Mouse (Mus musculus) layer of hippocampus, postnatal 14 days (tissue): ENCODE measurements around the gene Eloa. TPM values are rescaled to one million over a fixed set of nuclear protein-coding genes. Genes with fewer than 3 reads are reported as not detected.

Source experiments
- DNase-seq, 2 experiments: peaks; one replicate each; pipeline ENCODE4 v3.0.0; 2021 to 2022; ENCODE audit warnings: low spot score in 2 of 2, mixed read lengths in 1 of 2
- total RNA-seq, 2 experiments: library from RNA; stranded (reverse); gene quantifications; 2 replicates each; pipeline ENCODE4 v1.2.3; 2021

The Eloa gene
- total RNA-seq, 2 experiments from 2014 or later, result 31.7 TPM

GRCm38 (mm10) chr4:136030968-136031909 lies 9.7 kb upstream of the Eloa start:
- no peak for DNase-seq

- DNase-seq, result no peak
These were observed 7.1 kb upstream of the Eloa start for GRCm38 (mm10) chr4:136028689-136029088.

- DNase-seq, result no peak
These were observed 6.6 kb upstream of the Eloa start for GRCm38 (mm10) chr4:136028132-136028564.

- no peak for DNase-seq
These were observed 6.0 kb upstream of the Eloa start for GRCm38 (mm10) chr4:136027416-136028131.

- no peak for DNase-seq
These were observed 3.8 kb upstream of the Eloa start for GRCm38 (mm10) chr4:136025350-136025749.

GRCm38 (mm10) chr4:136022924-136023323 lies 1.4 kb upstream of the Eloa start:
- DNase-seq, result no peak

- DNase-seq, result peak; percentile 18 to 24
These were observed 617 bp downstream of the Eloa start for GRCm38 (mm10) chr4:136020743-136021548.

- DNase-seq, result no peak
These were observed 5.4 kb downstream of the Eloa start for GRCm38 (mm10) chr4:136016059-136016602.

GRCm38 (mm10) chr4:136010586-136010985 lies 11.0 kb downstream of the Eloa start:
- DNase-seq, result no peak

- no peak for DNase-seq
These were observed 12.6 kb downstream of the Eloa start for GRCm38 (mm10) chr4:136008782-136009447.

- no peak for DNase-seq
These were observed 14.7 kb downstream of the Eloa start for GRCm38 (mm10) chr4:136006821-136007220.

GRCm38 (mm10) chr4:136004921-136005320 lies 16.6 kb downstream of the Eloa start:
- no peak for DNase-seq

GRCm38 (mm10) chr4:136004107-136004675 lies 17.4 kb downstream of the Eloa start:
- no peak for DNase-seq

- DNase-seq, result no peak
These were observed 26.4 kb downstream of the Eloa start for GRCm38 (mm10) chr4:135995118-135995517.

GRCm38 (mm10) chr4:135993941-135994340 lies 27.6 kb downstream of the Eloa start:
- no peak for DNase-seq

- DNase-seq, result no peak
These were observed 33.8 kb downstream of the Eloa start for GRCm38 (mm10) chr4:135987714-135988113.

- peak; percentile 93 for DNase-seq
These were observed 34.4 kb downstream of the Eloa start, which contains the start of gene Pithd1 for GRCm38 (mm10) chr4:135986943-135987710. Pithd1 (minus strand) TSS chr4:135987264.

- DNase-seq, result no peak
These were observed 35.1 kb downstream of the Eloa start for GRCm38 (mm10) chr4:135986301-135986942.

- no peak for DNase-seq
These were observed 35.8 kb downstream of the Eloa start for GRCm38 (mm10) chr4:135985769-135986168.
